In genomic region chr9:121298065-121298398, GRCm38 (mm10) we compare ENCODE assay signal across 8 mouse cellular contexts. TPM values are rescaled to one million over a fixed set of nuclear protein-coding genes. Genes with fewer than 3 reads are reported as not detected.
A peak's percentile ranks its signal among the peaks of the same experiment; 100 is the strongest.
DNase-seq lines count a peak whose midpoint lies in the region; ATAC-seq and TF ChIP-seq lines count a peak whose summit lies in the region.

No protein-coding gene starts in this region.

- no peak for TF ChIP-seq POLR2A in cerebellum, adult 2 months (IDR thresholded peaks at IDR 0.05; ENCODE audit: borderline replicate concordance, insufficient read depth, low read length)
- TF ChIP-seq POLR2A in ES-Bruce4 (IDR thresholded peaks at IDR 0.05; ENCODE audit: insufficient read depth, low read length), result no peak

- no peak for DNase-seq in cerebellum, adult 2 months
- DNase-seq in cerebellum, adult 9-10 months, result no peak
- no peak for DNase-seq in liver, embryonic 14.5 days (ENCODE audit: low read depth in 3 of 3, low spot score in 3 of 3)
- no peak for DNase-seq in urinary bladder, adult 18-20 months (ENCODE audit: low spot score in 2 of 2)
- no peak for DNase-seq in frontal cortex, postnatal 14 days (ENCODE audit: low spot score in 2 of 2)

- peaks cover 27% of the 10 kb centered on the region for H3K4me1 ChIP-seq in cerebellum, adult 2 months (ENCODE audit: control insufficient read depth, insufficient read depth, low read length)
- H3K4me1 ChIP-seq in ES-Bruce4 (ENCODE audit: control insufficient read depth, insufficient read depth, low read length), result peaks cover 3% of the 10 kb centered on the region
- H3K4me1 ChIP-seq in heart, embryonic 15.5 days (replicated peaks), result peaks cover 45% of the 10 kb centered on the region
- peaks cover 0 to 15% of the 10 kb centered on the region in 2 experiments for H3K4me1 ChIP-seq in liver, embryonic 14.5 days (replicated peaks; ENCODE audit: control insufficient read depth in 2 of 2, insufficient read depth in 2 of 2, low read length in 1 of 2)
- peaks cover 29% of the 10 kb centered on the region for H3K4me1 ChIP-seq in stomach, embryonic 15.5 days

- 3% methylated on average over 7 of the region's 7 CpGs for WGBS in cerebellum, adult 2 months
- WGBS in heart, embryonic 15.5 days, result 1% methylated on average over 7 of the region's 7 CpGs
- 2% methylated on average over 7 of the region's 7 CpGs for WGBS in liver, embryonic 14.5 days (ENCODE audit: insufficient replicate concordance)
- 2% methylated on average over 7 of the region's 7 CpGs for WGBS in stomach, embryonic 15.5 days

- peak overlapping the region; percentile 98 for H3K4me2 ChIP-seq in heart, embryonic 15.5 days
- H3K4me2 ChIP-seq in liver, embryonic 14.5 days (ENCODE audit: low read depth), result peak overlapping the region; percentile 77
- peak overlapping the region; percentile 95 for H3K4me2 ChIP-seq in stomach, embryonic 15.5 days

- no peak for TF ChIP-seq CTCF in cerebellum, adult 2 months (IDR thresholded peaks at IDR 0.05; ENCODE audit: borderline replicate concordance, insufficient read depth, low read depth, low read length)
- TF ChIP-seq CTCF in ES-Bruce4 (IDR thresholded peaks at IDR 0.05; ENCODE audit: low read depth, low read length), result no peak
- no peak for TF ChIP-seq CTCF in liver, embryonic 14.5 days (IDR thresholded peaks at IDR 0.05; ENCODE audit: low read depth)

- peak overlapping the region; percentile 90 for H3K9ac ChIP-seq in ES-Bruce4 (ENCODE audit: low read depth, poor library complexity, severe bottlenecking)
- peak overlapping the region; percentile 96 for H3K9ac ChIP-seq in heart, embryonic 15.5 days
- H3K9ac ChIP-seq in liver, embryonic 14.5 days (replicated peaks), result peak overlapping the region; percentile 57
- peak overlapping the region; percentile 88 for H3K9ac ChIP-seq in stomach, embryonic 15.5 days

- peak overlapping the region; percentile 66; the same call in 1 of the 2 replicates for H3K27ac ChIP-seq in cerebellum, adult 2 months (ENCODE audit: insufficient read depth, low read length)
- no peak overlapping the region for H3K27ac ChIP-seq in ES-Bruce4 (ENCODE audit: insufficient read depth, low read length)
- H3K27ac ChIP-seq in heart, embryonic 15.5 days, result peak overlapping the region; percentile 82
- no peak overlapping the region for H3K27ac ChIP-seq in liver, embryonic 14.5 days
- 0 out of 2 replicates have a peak overlapping the region, but pooled peaks have one; percentile 33 for H3K27ac ChIP-seq in stomach, embryonic 15.5 days

- no peaks in the 10 kb centered on the region for H3K36me3 ChIP-seq in ES-Bruce4 (ENCODE audit: control insufficient read depth, insufficient read depth, low read length, poor library complexity, severe bottlenecking)
- no peaks in the 10 kb centered on the region for H3K36me3 ChIP-seq in heart, embryonic 15.5 days
- H3K36me3 ChIP-seq in liver, embryonic 14.5 days (replicated peaks; ENCODE audit: control insufficient read depth, insufficient read depth, low read depth), result no peaks in the 10 kb centered on the region
- H3K36me3 ChIP-seq in stomach, embryonic 15.5 days, result no peaks in the 10 kb centered on the region

- no peak for TF ChIP-seq EP300 in ES-Bruce4 (IDR thresholded peaks at IDR 0.05; ENCODE audit: insufficient read depth, low read depth, low read length)
- TF ChIP-seq EP300 in liver, embryonic 14.5 days (IDR thresholded peaks at IDR 0.05; ENCODE audit: low read depth), result no peak

- H3K27me3 ChIP-seq in cerebellum, adult 2 months (ENCODE audit: control insufficient read depth, insufficient read depth, low read length), result no peaks in the 10 kb centered on the region
- H3K27me3 ChIP-seq in ES-Bruce4 (ENCODE audit: control insufficient read depth, insufficient read depth, low read length, poor library complexity, severe bottlenecking), result no peaks in the 10 kb centered on the region
- 0 out of 2 replicates have a peak, but pooled peaks cover 11% of the 10 kb centered on the region for H3K27me3 ChIP-seq in heart, embryonic 15.5 days
- H3K27me3 ChIP-seq in liver, embryonic 14.5 days (ENCODE audit: control insufficient read depth, insufficient read depth, low read length), result peaks cover 6% of the 10 kb centered on the region
- H3K27me3 ChIP-seq in stomach, embryonic 15.5 days (replicated peaks), result 0 out of 2 replicates have a peak, but pooled peaks cover 3% of the 10 kb centered on the region

- peak overlapping the region; percentile 77 for H3K4me3 ChIP-seq in cerebellum, adult 2 months (replicated peaks; ENCODE audit: insufficient read depth, low read depth, low read length)
- H3K4me3 ChIP-seq in ES-Bruce4 (ENCODE audit: low read depth, low read length), result peak overlapping the region; percentile 67
- peak overlapping the region; percentile 75 for H3K4me3 ChIP-seq in heart, embryonic 15.5 days
- peak overlapping the region; percentile 70 for H3K4me3 ChIP-seq in liver, embryonic 14.5 days (ENCODE audit: insufficient read depth in 1 of 2, low read depth in 2 of 2, low read length in 2 of 2)
- peak overlapping the region; percentile 87 for H3K4me3 ChIP-seq in stomach, embryonic 15.5 days (replicated peaks)

- no peaks in the 10 kb centered on the region for H3K9me3 ChIP-seq in ES-Bruce4 (replicated peaks; ENCODE audit: control insufficient read depth, insufficient read depth, low read length, poor library complexity, severe bottlenecking)
- H3K9me3 ChIP-seq in heart, embryonic 15.5 days (replicated peaks), result no peaks in the 10 kb centered on the region
- no peaks in the 10 kb centered on the region for H3K9me3 ChIP-seq in liver, embryonic 14.5 days (ENCODE audit: control insufficient read depth, low read length)
- H3K9me3 ChIP-seq in stomach, embryonic 15.5 days, result no peaks in the 10 kb centered on the region

- no peak for ATAC-seq in heart, embryonic 15.5 days (replicated peaks; ENCODE audit: insufficient number of reproducible peaks, insufficient read depth, low FRiP score, low read depth)
- ATAC-seq in liver, embryonic 14.5 days (ENCODE audit: insufficient read depth), result no peak
- no peak for ATAC-seq in stomach, embryonic 15.5 days (ENCODE audit: insufficient read depth, low FRiP score, low read depth)

RNA-seq across cellular contexts. Expression of gene Trak1, which starts 0.7 kb away (rescaled TPM):
- polyA plus RNA-seq in cerebellum, adult 2 months (2012; rRNA removed), result 103 TPM in 2 replicates
- 40.3 and 44.1 TPM in 2 replicates for polyA plus RNA-seq in ES-Bruce4 (2011; ENCODE audit: insufficient read depth, insufficient read length, low read depth, missing spikeins)
- 37.0 and 46.4 TPM in 2 replicates for polyA plus RNA-seq in heart, embryonic 15.5 days (2015; fragmentation: Nextera tagmentation; extraction: Ambion mirVana)
- 3.1 TPM in 2 replicates for polyA plus RNA-seq in liver, embryonic 14.5 days (2012; rRNA removed)
- 2.9 TPM in 2 replicates for polyA plus RNA-seq in liver, embryonic 14.5 days (2014; fragmentation: Nextera tagmentation; extraction: Ambion mirVana)
- polyA plus RNA-seq in stomach, embryonic 15.5 days (2015; fragmentation: Nextera tagmentation; extraction: Ambion mirVana), result 20.7 and 21.3 TPM in 2 replicates

RNA-seq across cellular contexts. Expression of gene Ulk4, which starts 21.0 kb away (rescaled TPM):
- 2.1 and 2.5 TPM in 2 replicates for polyA plus RNA-seq in cerebellum, adult 2 months (2012; rRNA removed)
- polyA plus RNA-seq in ES-Bruce4 (2011; ENCODE audit: insufficient read depth, insufficient read length, low read depth, missing spikeins), result 3.1 and 3.3 TPM in 2 replicates
- 89.3 and 95.4 TPM in 2 replicates for polyA plus RNA-seq in heart, embryonic 15.5 days (2015; fragmentation: Nextera tagmentation; extraction: Ambion mirVana)
- 0.32 and 0.40 TPM in 2 replicates for polyA plus RNA-seq in liver, embryonic 14.5 days (2012; rRNA removed)
- 25.9 and 30.5 TPM in 2 replicates for polyA plus RNA-seq in liver, embryonic 14.5 days (2014; fragmentation: Nextera tagmentation; extraction: Ambion mirVana)
- 153 and 179 TPM in 2 replicates for polyA plus RNA-seq in stomach, embryonic 15.5 days (2015; fragmentation: Nextera tagmentation; extraction: Ambion mirVana)

Comparison
In these comparisons a context has a peak if more than half of its experiments do, and no peak if none do; other contexts are left out.
1. H3K27ac ChIP-seq: peak in cerebellum, adult 2 months (single experiment), heart, embryonic 15.5 days (single experiment) and stomach, embryonic 15.5 days (single experiment); none in ES-Bruce4 (single experiment) and liver, embryonic 14.5 days (single experiment).
2. Peak in every context shown above with its lines, with median percentiles within 50 percentile points of each other: H3K4me3 ChIP-seq, H3K9ac ChIP-seq and H3K4me2 ChIP-seq.